Mouse (Mus musculus): ENCODE results near the gene Rnf40.

- TF ChIP-seq CTCF (IDR thresholded peaks at IDR 0.05; ENCODE audit: low read depth), result no peak
- TF ChIP-seq EP300 (IDR thresholded peaks at IDR 0.05; ENCODE audit: low read depth), result no peak
Measured at GRCm38 (mm10) chr7:127589637-127590036, 1.1 kb downstream of the Rnf40 start.

Measured in liver, postnatal 0 days (tissue).